Mouse (Mus musculus) gastrocnemius, adult 8-10 months (tissue): ENCODE results near the gene Ubald1. TPM values are rescaled to one million over a fixed set of nuclear protein-coding genes. Genes with fewer than 3 reads are reported as not detected.

ENCODE experiments used
- DNase-seq, 2 experiments: peaks; one replicate each; pipeline ENCODE4 v3.0.0; 2022; ENCODE audit warnings: low spot score in 2 of 2
- total RNA-seq, 4 experiments: library from RNA; stranded (reverse); gene quantifications; 2 replicates each; pipeline ENCODE4 v1.2.4; 2022

Ubald1 gene
- total RNA-seq, 4 experiments from 2014 or later, result 28.6 to 40.8 (median 34.3) TPM

DNA sequence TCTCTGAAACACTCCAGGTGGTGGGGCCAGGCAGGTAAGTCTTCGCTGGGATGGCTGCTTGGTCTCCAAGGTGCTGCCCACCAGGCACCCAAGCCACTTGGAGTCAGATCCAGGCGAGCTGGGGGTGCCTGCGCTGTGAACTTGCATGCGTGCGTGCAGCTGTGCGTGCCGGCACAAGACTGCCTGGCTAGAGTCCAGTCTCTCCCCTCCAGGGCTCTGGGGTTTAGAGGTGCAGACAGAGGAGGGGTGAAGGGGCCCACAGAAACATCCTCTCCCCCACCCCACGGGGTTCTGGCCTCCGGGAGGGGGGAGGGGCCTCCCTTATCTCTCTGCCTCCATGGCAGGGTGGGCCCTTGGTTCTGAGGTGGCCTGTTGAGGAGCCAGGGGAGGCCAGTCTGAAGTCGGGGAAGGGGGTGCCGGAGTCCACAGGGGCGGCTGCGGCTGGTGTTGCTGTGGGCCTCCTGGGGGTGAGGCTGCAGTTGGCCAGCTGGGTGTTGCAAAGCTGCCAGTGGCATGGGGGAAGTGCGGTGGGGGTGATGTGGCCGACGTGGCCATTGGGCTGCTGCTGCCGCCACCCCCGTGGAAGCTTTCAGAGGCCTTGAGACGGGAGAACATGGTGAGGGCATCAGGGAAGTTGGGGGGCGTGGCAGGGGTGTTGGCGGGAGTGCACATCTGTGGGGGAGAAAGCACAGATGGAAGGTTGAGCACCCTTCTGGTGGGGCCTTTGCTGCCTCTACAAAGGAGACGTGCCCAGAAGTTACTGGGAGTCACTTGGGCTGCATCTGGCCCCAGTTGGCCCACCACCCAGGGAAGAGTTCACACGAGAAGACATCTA, 4.7 kb downstream of the Ubald1 start:
- no peak for DNase-seq

GRCm38 (mm10) chr16:4871926-4872325, 8.2 kb downstream of the Ubald1 start:
- DNase-seq, result no peak

GRCm38 (mm10) chr16:4870490-4870889, 9.6 kb downstream of the Ubald1 start:
- no peak for DNase-seq

DNA sequence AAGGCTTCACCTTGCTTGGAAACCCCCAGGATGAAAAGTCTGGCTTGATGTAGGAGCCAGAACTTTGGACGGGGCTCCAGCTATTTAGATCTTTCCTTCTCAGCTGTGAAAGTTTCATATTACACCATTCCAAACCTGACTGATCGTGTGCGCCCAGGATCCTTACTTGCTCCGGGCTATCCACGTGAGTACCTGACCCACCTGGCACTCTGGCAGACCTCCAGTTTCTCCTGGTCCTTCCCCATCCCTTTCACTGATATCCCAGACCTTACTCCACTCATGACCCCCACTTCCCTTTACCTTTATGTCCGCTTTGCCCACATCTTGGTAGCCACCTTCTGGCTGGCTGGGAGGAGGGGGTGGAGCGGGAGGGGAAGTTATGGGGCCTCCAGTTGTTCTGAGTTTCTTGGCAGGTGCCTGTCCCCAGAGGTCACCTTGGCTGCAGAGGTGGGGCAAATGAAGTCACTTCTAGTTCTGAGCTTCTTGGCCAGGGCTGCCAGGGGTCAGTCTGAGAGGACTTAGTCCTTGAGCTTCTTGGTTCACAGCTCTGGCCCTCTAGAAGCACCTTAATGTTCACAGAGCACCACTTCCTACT, 13.9 kb downstream of the Ubald1 start:
- no peak for DNase-seq

DNA sequence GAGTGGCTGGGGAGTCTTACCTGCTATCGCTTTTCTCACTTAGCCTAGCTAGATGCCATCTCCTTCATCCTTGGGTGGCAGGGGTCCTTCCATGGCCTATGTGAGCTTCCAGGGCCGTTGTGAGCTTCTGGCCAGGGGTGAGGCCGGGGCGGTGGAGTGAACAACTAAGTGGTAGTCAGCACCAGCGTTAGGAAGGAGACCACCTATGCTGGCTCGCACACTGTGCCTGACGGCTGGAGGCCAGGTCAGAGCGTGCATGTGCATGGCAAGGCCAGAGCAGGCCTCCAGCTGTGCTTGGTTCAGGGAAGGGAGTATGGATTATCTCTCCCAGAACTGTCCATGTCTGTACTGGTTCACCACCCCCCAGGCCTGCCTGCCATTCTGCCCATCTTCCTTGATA, 16.4 kb downstream of the Ubald1 start:
- no peak for DNase-seq

- DNase-seq, result peak; percentile 52 to 54
Measured at GRCm38 (mm10) chr16:4862863-4863483, 17.1 kb downstream of the Ubald1 start.

DNA sequence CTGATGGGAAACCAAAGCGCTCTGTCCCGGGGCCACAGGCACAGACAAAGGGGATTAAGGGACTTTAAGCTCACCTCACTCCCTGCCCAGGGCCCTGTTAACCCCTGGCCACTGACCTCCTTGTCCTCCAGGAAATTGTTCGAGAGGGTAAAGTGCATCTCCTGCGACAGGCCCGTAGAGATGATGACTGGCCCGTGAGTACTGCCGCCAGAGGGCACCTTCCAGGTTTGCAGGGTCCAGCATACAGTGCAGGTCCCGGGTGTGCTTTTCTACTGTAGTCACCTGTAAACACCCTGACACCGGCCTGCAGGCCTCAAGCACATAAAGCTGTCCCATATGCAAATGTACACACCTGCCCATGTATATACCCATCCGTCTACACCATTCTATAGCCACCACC, 18.7 kb downstream of the Ubald1 start:
- no peak for DNase-seq

- no peak for DNase-seq
Measured at GRCm38 (mm10) chr16:4855046-4855650, 25.0 kb downstream of the Ubald1 start.

DNA sequence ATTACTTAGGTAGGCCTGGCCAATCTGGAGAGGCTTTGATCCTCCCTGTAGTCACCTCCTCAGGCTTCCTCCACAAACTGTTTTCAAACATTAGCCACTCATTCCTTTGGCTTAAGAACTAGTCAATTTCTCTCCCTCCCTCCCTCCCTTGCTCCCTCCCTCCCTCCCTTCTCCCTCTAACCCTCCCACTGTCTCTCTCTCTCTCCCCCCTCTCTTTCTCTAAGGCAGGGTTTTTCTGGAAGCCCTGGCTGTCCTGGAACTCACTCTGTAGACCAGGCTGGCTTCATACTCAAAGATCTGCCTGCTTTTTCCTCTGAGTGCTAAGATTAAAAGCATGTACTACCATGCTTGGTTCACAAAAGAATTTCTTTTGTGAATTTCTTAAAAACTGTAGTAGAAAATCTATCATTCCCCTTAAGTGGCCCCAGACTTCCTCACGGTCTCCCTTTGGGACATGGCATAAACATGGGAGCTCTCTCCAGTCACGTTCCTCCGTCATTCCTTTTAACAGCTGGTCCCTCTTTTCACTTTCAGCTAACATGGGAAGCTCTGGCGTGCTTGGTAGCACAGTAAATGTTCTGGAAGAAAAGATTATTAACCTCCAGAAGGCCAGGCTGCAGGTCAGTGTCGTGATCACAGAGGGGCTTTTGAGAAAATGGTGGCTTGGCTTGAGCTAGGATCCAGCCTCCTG, 29.0 kb downstream of the Ubald1 start:
- no peak for DNase-seq

- peak in 1 of 2 experiments; percentile 39 for DNase-seq
Measured at GRCm38 (mm10) chr16:4850361-4850760, 29.8 kb downstream of the Ubald1 start.

DNA sequence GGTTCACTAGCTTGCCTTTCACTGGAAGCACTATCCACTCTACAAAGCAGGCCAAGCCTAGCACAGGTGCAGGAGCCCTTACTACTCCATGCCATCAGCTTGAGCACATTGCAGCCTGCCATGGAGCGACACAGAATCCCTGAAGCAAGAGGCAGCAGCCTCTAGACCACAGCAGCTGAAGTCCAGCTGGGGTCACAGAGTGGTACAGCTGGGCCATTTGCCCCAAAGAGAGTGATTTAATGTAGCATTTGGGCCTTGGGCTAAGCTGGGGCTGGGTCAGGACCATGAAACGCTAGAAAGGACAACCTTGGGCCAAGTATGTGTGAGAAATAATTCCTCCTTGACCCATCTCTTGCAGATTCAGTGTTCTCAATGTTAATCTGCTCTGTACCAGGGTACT, 32.0 kb downstream of the Ubald1 start:
- DNase-seq, result no peak

- DNase-seq, result no peak
Measured at GRCm38 (mm10) chr16:4847041-4847440, 33.1 kb downstream of the Ubald1 start.

DNA sequence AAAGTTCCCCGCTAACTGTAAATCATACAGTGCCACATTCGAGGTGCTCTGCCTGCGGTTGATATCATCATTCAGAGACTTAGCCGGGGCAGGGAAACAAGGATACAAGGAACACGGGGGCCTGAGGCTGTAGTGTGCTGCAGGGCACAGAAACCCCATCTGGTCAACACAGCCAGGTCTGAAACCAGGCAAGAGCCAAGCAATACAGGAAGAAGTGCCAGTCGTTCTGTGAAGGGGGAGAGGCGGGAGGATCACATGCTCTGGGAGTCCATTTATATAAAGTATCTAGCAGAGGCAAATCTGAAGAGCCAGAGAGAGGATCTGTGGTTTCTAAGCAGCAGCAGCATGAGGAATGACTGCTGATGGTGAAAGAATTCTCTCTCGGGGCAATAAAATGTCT, 39.9 kb downstream of the Ubald1 start:
- peak in 1 of 2 experiments; percentile 27 for DNase-seq

GRCm38 (mm10) chr16:4839552-4839951, 40.6 kb downstream of the Ubald1 start:
- DNase-seq, result no peak

DNA sequence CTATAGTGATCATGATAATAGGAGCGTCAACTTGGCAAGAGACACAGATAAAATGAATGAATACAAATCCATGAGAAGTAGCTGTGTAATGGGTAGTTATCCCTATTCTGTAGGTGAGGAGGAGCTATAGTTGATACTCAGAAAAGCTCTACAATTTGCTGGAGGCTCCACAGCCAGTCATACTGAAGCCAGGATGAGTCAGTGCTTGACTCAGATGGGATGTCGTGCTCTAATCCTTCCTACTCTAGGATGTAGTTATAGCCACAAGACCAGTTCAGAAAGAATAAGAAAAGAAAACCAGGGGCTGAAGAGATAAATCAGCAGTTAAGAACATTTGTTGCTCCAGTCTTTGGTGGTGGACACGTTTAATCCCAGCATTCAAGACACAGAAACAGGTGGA, 42.5 kb downstream of the Ubald1 start:
- DNase-seq, result no peak

- DNase-seq, result no peak
Measured at GRCm38 (mm10) chr16:4835191-4835590, 44.9 kb downstream of the Ubald1 start, which contains the start of gene 4930562C15Rik. TSS of gene 4930562C15Rik (plus strand) at chr16:4835416.

GRCm38 (mm10) chr16:4833858-4834257, 46.3 kb downstream of the Ubald1 start:
- DNase-seq, result no peak

- DNase-seq, result no peak
Measured at GRCm38 (mm10) chr16:4831650-4832419, 48.3 kb downstream of the Ubald1 start.

GRCm38 (mm10) chr16:4829271-4829900, 50.7 kb downstream of the Ubald1 start:
- DNase-seq, result no peak

- no peak for DNase-seq
Measured at GRCm38 (mm10) chr16:4827639-4828038, 52.5 kb downstream of the Ubald1 start.
